Mouse (Mus musculus): ENCODE measurements around the gene Fto.

DNA sequence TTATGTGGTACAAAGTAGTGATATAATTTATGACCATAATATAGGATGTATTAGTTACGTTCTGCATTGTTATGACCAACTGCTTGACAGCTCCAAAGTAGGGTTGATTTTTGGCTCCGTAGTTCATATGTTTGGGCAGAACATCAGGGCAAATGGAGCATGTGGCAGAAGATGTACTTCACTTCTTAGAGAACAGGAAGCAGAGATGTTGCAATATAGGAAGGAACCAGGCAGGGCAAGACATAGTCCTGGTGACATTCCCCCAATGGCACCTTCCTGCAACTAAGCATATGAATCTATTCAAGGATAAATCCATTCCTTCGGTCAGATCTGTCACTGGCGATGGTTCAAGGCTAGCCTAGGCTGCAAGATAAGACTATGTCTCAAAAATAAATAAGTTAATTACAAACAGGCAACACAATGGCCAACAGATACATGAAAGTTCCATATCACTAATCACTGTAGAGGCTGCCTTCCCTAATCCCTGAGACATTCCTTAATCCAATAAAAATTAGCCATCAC, 44.2 kb downstream of the Fto start:
- TF ChIP-seq IRF4 (IDR thresholded peaks at IDR 0.05; ENCODE audit: low read depth, low read length) (no peak), UBTF (IDR thresholded peaks at IDR 0.05; ENCODE audit: low read depth, low read length) (no peak), CTCF (conservative IDR thresholded peaks at IDR 0.05 in 1 of 2, IDR thresholded peaks at IDR 0.05 in 1 of 2; ENCODE audit: low read depth in 2 of 2, low read length in 2 of 2) (no peak), EP300 (IDR thresholded peaks at IDR 0.05; ENCODE audit: low read length) (no peak), POLR2A (IDR thresholded peaks at IDR 0.05; ENCODE audit: low read depth, low read length) (no peak), CHD2 (IDR thresholded peaks at IDR 0.05; ENCODE audit: low read length) (no peak), TCF12 (IDR thresholded peaks at IDR 0.05; ENCODE audit: low read depth, low read length) (no peak)

All from CH12.LX (cell line).